Mouse (Mus musculus) thymus, adult 18-20 months (tissue): Measurements from ENCODE around the gene 4932411N23Rik.
A peak's percentile ranks its signal among the peaks of the same experiment; 100 is the strongest.
"Not testable (repeated sequence)": the region's sequence is repeated elsewhere in the genome, so short reads cannot be mapped to it uniquely, and the experiment has no call there.

Source experiments
- DNase-seq, 2 experiments: peaks; one replicate each; pipeline ENCODE4 v3.0.0; 2022; ENCODE audit warnings: mixed read lengths in 2 of 2

4932411N23Rik gene

GRCm38 (mm10) chrX:126815768-126816167 is at the start of gene 4932411N23Rik:
TSS of gene 4932411N23Rik (minus strand) at chrX:126815868.
- DNase-seq: no peak

- no peak for DNase-seq
These were observed 35.8 kb downstream of the 4932411N23Rik start for GRCm38 (mm10) chrX:126779895-126780294.

- DNase-seq: peak in 1 of 2 experiments; percentile 2
These were observed 38.0 kb downstream of the 4932411N23Rik start for GRCm38 (mm10) chrX:126777643-126778042.

GRCm38 (mm10) chrX:126774846-126775245 is 40.8 kb downstream of the 4932411N23Rik start:
- DNase-seq: not testable (repeated sequence)

- peak in 1 of 2 experiments; percentile 5 for DNase-seq
These were observed 42.2 kb downstream of the 4932411N23Rik start for GRCm38 (mm10) chrX:126773511-126773910.
